Mouse (Mus musculus): Measurements from ENCODE around the gene Zfp773. TPM values are rescaled to one million over a fixed set of nuclear protein-coding genes. Genes with fewer than 3 reads are reported as not detected.
A peak's percentile ranks its signal among the peaks of the same experiment; 100 is the strongest.
"Not testable (repeated sequence)": the region's sequence is repeated elsewhere in the genome, so short reads cannot be mapped to it uniquely, and the experiment has no call there.

Gene Zfp773
- polyA plus RNA-seq (2014; fragmentation: Nextera tagmentation; extraction: Ambion mirVana) = 0.53 and 0.75 TPM in 2 replicates

DNA sequence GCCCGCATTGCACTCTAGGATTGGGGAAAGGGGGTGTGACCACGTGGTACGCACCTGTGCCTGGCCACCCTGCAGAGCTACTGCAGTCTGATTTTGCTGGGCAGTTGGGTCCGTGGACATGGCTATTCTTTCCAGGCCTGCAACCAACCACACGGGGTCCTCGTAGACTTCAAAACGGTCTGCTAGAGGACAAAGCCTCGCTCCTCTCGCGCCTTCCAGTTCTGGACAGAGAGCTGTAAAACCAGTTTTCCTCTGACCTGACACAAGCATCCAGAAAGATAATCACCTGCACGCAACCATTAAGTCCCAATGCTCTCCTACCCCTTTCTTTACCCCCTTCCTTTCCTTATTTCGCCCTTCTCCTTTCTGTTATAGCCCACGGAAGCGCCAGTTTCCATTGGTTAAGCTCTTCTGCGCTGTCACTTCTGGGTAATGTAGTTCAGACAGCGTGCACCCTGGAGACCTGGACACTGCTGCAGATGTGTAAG is at the start of gene Zfp773:
Gene Zfp773, minus strand, starts transcription at position 377 of the 488 bp plus-strand sequence.
- Histone ChIP-seq H3K9ac (ENCODE audit: low read depth, low read length) (peak within 1 kb of the TSS; percentile 51), H3K4me2 (peak within 1 kb of the TSS; percentile 59), H3K4me1 (replicated peaks; ENCODE audit: control insufficient read depth, insufficient read depth, low read length) (0 out of 2 replicates have a peak, but pooled peaks cover 3% of the 10 kb centered on the region), H3K27ac (ENCODE audit: low read depth, low read length) (no peak within 1 kb of the TSS), H3K27me3 (replicated peaks; ENCODE audit: control insufficient read depth, insufficient read depth, low read length) (no peaks in the 10 kb centered on the region), H3K36me3 (ENCODE audit: control insufficient read depth, insufficient read depth, low read length) (no peaks in the 10 kb centered on the region), H3K9me3 (ENCODE audit: control insufficient read depth, low read length) (no peaks in the 10 kb centered on the region), H3K4me3 (ENCODE audit: low read depth, low read length) (peak within 1 kb of the TSS; percentile 52)
- peak; percentile 91 for ATAC-seq (replicated peaks; ENCODE audit: low FRiP score)
- WGBS = 8% methylated on average over 16 of the region's 16 CpGs
- DNase-seq (ENCODE audit: low spot score) = peak; percentile 67

DNA sequence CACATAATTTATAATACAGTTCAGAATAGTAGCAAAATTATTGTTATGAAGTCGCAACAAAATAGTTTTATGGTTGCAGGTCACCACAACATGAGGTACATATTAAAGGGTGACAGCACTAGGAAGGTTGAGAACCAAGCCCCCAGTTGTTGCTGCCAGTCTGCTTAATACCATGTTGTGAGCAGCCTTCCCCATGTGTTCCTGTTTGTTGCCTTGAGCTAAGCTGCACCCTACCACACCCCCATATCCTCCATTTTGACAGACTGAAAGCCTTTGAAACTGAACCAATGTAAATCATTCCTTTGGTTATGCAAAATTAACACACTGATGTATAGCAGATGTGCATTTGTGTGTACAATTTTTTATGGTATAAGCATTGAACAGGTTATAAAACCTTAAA is 49.3 kb upstream of the Zfp773 start:
- Histone ChIP-seq H3K4me1 (replicated peaks; ENCODE audit: control insufficient read depth, insufficient read depth, low read length) (no peaks in the 10 kb centered on the region), H3K4me2 (no peak overlapping the region), H3K27ac (ENCODE audit: low read depth, low read length) (no peak overlapping the region), H3K9me3 (ENCODE audit: control insufficient read depth, low read length) (no peaks in the 10 kb centered on the region), H3K4me3 (ENCODE audit: low read depth, low read length) (no peak overlapping the region), H3K27me3 (replicated peaks; ENCODE audit: control insufficient read depth, insufficient read depth, low read length) (no peaks in the 10 kb centered on the region), H3K36me3 (ENCODE audit: control insufficient read depth, insufficient read depth, low read length) (peaks cover 7% of the 10 kb centered on the region), H3K9ac (ENCODE audit: low read depth, low read length) (no peak overlapping the region)
- WGBS = 86% methylated on average over 1 of the region's 1 CpGs
- DNase-seq (ENCODE audit: low spot score) (no peak), ATAC-seq (replicated peaks; ENCODE audit: low FRiP score) (no peak)

DNA sequence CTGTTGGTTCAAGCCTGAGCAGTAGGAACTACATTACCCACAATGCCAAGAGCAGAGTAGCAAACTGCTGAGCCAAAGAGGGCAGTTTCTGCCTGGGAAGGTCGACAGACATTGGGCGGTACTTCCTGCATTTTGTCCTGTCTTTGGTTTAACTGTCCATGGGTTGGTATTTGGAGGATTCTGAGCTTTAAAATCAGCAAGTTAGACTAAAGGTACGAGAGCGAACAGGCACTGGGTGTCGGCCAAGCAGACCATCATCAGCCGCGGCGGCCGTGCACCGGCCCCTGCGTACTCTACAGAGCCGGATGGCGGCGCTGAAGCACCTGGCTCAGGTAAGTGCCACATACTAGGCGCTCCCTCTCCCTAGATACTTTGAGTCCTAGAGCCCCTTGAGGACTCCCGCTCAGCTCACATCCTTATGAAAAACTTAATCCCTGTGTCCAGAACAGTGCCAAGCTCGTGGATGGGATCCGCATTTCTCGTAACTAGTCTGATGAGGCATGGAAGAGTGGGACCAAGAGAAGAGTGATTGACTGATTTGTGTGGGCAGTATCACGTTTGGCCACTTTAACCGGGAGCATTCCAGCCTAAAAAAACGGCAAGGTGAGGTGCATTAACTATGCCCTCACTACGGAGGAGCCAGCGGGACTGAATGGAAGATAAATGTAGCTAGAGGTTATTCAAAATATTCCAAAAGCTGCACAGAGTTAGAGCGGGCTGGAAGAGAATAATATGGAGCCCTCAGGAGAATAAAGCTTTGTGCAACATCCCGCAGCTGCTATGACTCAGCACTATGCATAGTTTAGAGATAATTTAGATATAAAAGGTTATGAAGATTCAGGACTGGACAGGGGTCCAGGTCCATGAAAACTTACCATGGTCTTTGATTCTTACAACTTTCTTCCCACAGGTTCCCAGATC is 34.9 kb upstream of the Zfp773 start, which contains the start of gene Zfp418:
Gene Zfp418, plus strand, starts transcription at position 104 of the 921 bp plus-strand sequence.
- no peak within 1 kb of the TSS; the same call in 1 of the 2 replicates for H3K27ac ChIP-seq (ENCODE audit: low read depth, low read length)
- H3K9ac ChIP-seq (ENCODE audit: low read depth, low read length) = peak within 1 kb of the TSS; percentile 71
- H3K9me3 ChIP-seq (ENCODE audit: control insufficient read depth, low read length) = no peaks in the 10 kb centered on the region
- peak within 1 kb of the TSS; percentile 86 for H3K4me2 ChIP-seq
- peak within 1 kb of the TSS; percentile 75 for H3K4me3 ChIP-seq (ENCODE audit: low read depth, low read length)
- WGBS = 3% methylated on average over 26 of the region's 26 CpGs
- H3K27me3 ChIP-seq (replicated peaks; ENCODE audit: control insufficient read depth, insufficient read depth, low read length) = no peaks in the 10 kb centered on the region
- H3K36me3 ChIP-seq (ENCODE audit: control insufficient read depth, insufficient read depth, low read length) = no peaks in the 10 kb centered on the region
- ATAC-seq (replicated peaks; ENCODE audit: low FRiP score) = peak; percentile 96
- peak; percentile 49 for DNase-seq (ENCODE audit: low spot score)
- peaks cover 5% of the 10 kb centered on the region for H3K4me1 ChIP-seq (replicated peaks; ENCODE audit: control insufficient read depth, insufficient read depth, low read length)

GRCm38 (mm10) chr7:7145991-7146608 is 9.5 kb upstream of the Zfp773 start:
- ATAC-seq (replicated peaks; ENCODE audit: low FRiP score) (no peak), DNase-seq (ENCODE audit: low spot score) (no peak)
- H3K4me3 ChIP-seq (ENCODE audit: low read depth, low read length) = no peak overlapping the region
- 85% methylated on average over 15 of the region's 15 CpGs for WGBS
- no peaks in the 10 kb centered on the region for H3K27me3 ChIP-seq (replicated peaks; ENCODE audit: control insufficient read depth, insufficient read depth, low read length)
- H3K9ac ChIP-seq (ENCODE audit: low read depth, low read length) = no peak overlapping the region
- no peaks in the 10 kb centered on the region for H3K9me3 ChIP-seq (ENCODE audit: control insufficient read depth, low read length)
- H3K27ac ChIP-seq (ENCODE audit: low read depth, low read length) = no peak overlapping the region
- H3K4me2 ChIP-seq = no peak overlapping the region
- H3K36me3 ChIP-seq (ENCODE audit: control insufficient read depth, insufficient read depth, low read length) = no peaks in the 10 kb centered on the region
- no peaks in the 10 kb centered on the region for H3K4me1 ChIP-seq (replicated peaks; ENCODE audit: control insufficient read depth, insufficient read depth, low read length)

GRCm38 (mm10) chr7:7144215-7144614 is 7.7 kb upstream of the Zfp773 start:
- H3K4me3 ChIP-seq (ENCODE audit: low read depth, low read length) = no peak overlapping the region
- H3K9ac ChIP-seq (ENCODE audit: low read depth, low read length) = no peak overlapping the region
- H3K4me2 ChIP-seq = no peak overlapping the region
- H3K36me3 ChIP-seq (ENCODE audit: control insufficient read depth, insufficient read depth, low read length) = no peaks in the 10 kb centered on the region
- H3K27me3 ChIP-seq (replicated peaks; ENCODE audit: control insufficient read depth, insufficient read depth, low read length) = no peaks in the 10 kb centered on the region
- no peak overlapping the region for H3K27ac ChIP-seq (ENCODE audit: low read depth, low read length)
- DNase-seq (ENCODE audit: low spot score) (no peak), ATAC-seq (replicated peaks; ENCODE audit: low FRiP score) (no peak)
- 91% methylated on average over 1 of the region's 1 CpGs for WGBS
- no peaks in the 10 kb centered on the region for H3K4me1 ChIP-seq (replicated peaks; ENCODE audit: control insufficient read depth, insufficient read depth, low read length)
- H3K9me3 ChIP-seq (ENCODE audit: control insufficient read depth, low read length) = no peaks in the 10 kb centered on the region

GRCm38 (mm10) chr7:7132751-7133150 is 3.8 kb downstream of the Zfp773 start:
- H3K4me1 ChIP-seq (replicated peaks; ENCODE audit: control insufficient read depth, insufficient read depth, low read length) = 0 out of 2 replicates have a peak, but pooled peaks cover 3% of the 10 kb centered on the region
- no peak overlapping the region for H3K4me2 ChIP-seq
- no peaks in the 10 kb centered on the region for H3K27me3 ChIP-seq (replicated peaks; ENCODE audit: control insufficient read depth, insufficient read depth, low read length)
- no peak overlapping the region for H3K27ac ChIP-seq (ENCODE audit: low read depth, low read length)
- no peaks in the 10 kb centered on the region for H3K36me3 ChIP-seq (ENCODE audit: control insufficient read depth, insufficient read depth, low read length)
- H3K9me3 ChIP-seq (ENCODE audit: control insufficient read depth, low read length) = no peaks in the 10 kb centered on the region
- H3K4me3 ChIP-seq (ENCODE audit: low read depth, low read length) = no peak overlapping the region
- DNase-seq (ENCODE audit: low spot score) = no peak
- ATAC-seq (replicated peaks; ENCODE audit: low FRiP score) = no peak
- 70% methylated on average over 8 of the region's 8 CpGs for WGBS
- H3K9ac ChIP-seq (ENCODE audit: low read depth, low read length) = no peak overlapping the region

GRCm38 (mm10) chr7:7130491-7131124 is 5.9 kb downstream of the Zfp773 start:
- not testable (repeated sequence) for H3K4me1 ChIP-seq (replicated peaks; ENCODE audit: control insufficient read depth, insufficient read depth, low read length); H3K27ac ChIP-seq (ENCODE audit: low read depth, low read length); DNase-seq (ENCODE audit: low spot score); H3K27me3 ChIP-seq (replicated peaks; ENCODE audit: control insufficient read depth, insufficient read depth, low read length); H3K9ac ChIP-seq (ENCODE audit: low read depth, low read length); H3K4me2 ChIP-seq; H3K4me3 ChIP-seq (ENCODE audit: low read depth, low read length); H3K36me3 ChIP-seq (ENCODE audit: control insufficient read depth, insufficient read depth, low read length); H3K9me3 ChIP-seq (ENCODE audit: control insufficient read depth, low read length); ATAC-seq (replicated peaks; ENCODE audit: low FRiP score)
- WGBS = 86% methylated on average over 14 of the region's 15 CpGs

DNA sequence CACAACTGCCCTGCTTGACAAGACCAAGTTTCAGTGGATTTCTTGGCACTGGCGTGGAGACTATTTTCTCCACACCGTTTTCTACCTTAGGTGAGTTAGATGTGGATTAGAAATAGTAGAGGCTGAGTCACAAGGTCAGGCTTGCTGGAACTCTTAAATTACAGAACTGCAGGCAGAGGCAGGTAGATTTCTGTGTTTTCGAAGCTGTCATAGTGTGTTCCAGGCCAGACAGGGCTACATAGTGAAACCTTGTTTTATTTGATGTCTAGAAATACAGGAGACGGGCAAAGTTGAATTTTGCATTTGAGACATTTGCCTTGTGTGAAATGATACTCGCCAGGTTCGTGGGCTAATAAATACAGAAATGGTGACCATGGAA is 15.0 kb downstream of the Zfp773 start:
- Histone ChIP-seq H3K27ac (ENCODE audit: low read depth, low read length) (no peak overlapping the region), H3K36me3 (ENCODE audit: control insufficient read depth, insufficient read depth, low read length) (peaks cover 7% of the 10 kb centered on the region; the same call in 1 of the 2 replicates), H3K9me3 (ENCODE audit: control insufficient read depth, low read length) (no peaks in the 10 kb centered on the region), H3K4me1 (replicated peaks; ENCODE audit: control insufficient read depth, insufficient read depth, low read length) (no peaks in the 10 kb centered on the region; the same call in 1 of the 2 replicates), H3K9ac (ENCODE audit: low read depth, low read length) (no peak overlapping the region; the same call in 1 of the 2 replicates), H3K4me2 (peak overlapping the region; percentile 65), H3K27me3 (replicated peaks; ENCODE audit: control insufficient read depth, insufficient read depth, low read length) (no peaks in the 10 kb centered on the region), H3K4me3 (ENCODE audit: low read depth, low read length) (peak overlapping the region; percentile 66)
- WGBS = 47% methylated on average over 6 of the region's 6 CpGs
- DNase-seq (ENCODE audit: low spot score) (no peak), ATAC-seq (replicated peaks; ENCODE audit: low FRiP score) (peak; percentile 12; the same call in 1 of the 2 replicates)
